Mouse (Mus musculus): Measurements from ENCODE around the gene Tpm1.

Gene Tpm1

GRCm38 (mm10) chr9:67049086-67049824, at the start of gene Tpm1:
TSS of gene Tpm1 (minus strand) at chr9:67049406.
- DNase-seq, result peak; percentile 86 to 92

GRCm38 (mm10) chr9:67094371-67094770, 45.2 kb upstream of the Tpm1 start:
- DNase-seq, result no peak

- no peak for DNase-seq
Observed at GRCm38 (mm10) chr9:67092210-67092609, 43.0 kb upstream of the Tpm1 start.

- peak in 1 of 2 experiments; percentile 15 for DNase-seq
Observed at GRCm38 (mm10) chr9:67091598-67091997, 42.4 kb upstream of the Tpm1 start.

GRCm38 (mm10) chr9:67091151-67091550, 41.9 kb upstream of the Tpm1 start:
- DNase-seq, result no peak

- peak in 1 of 2 experiments; percentile 19 for DNase-seq
Observed at GRCm38 (mm10) chr9:67090633-67091045, 41.4 kb upstream of the Tpm1 start.

- DNase-seq, result no peak
Observed at GRCm38 (mm10) chr9:67089167-67089566, 40.0 kb upstream of the Tpm1 start.

GRCm38 (mm10) chr9:67083801-67084200, 34.6 kb upstream of the Tpm1 start:
- no peak for DNase-seq

- peak; percentile 28 to 50 for DNase-seq
Observed at GRCm38 (mm10) chr9:67081688-67082087, 32.5 kb upstream of the Tpm1 start.

GRCm38 (mm10) chr9:67077658-67078319, 28.6 kb upstream of the Tpm1 start:
- DNase-seq, result peak; percentile 41 to 67

GRCm38 (mm10) chr9:67077266-67077657, 28.1 kb upstream of the Tpm1 start:
- no peak for DNase-seq

GRCm38 (mm10) chr9:67072182-67072581, 23.0 kb upstream of the Tpm1 start:
- DNase-seq, result no peak

GRCm38 (mm10) chr9:67071596-67071995, 22.4 kb upstream of the Tpm1 start:
- DNase-seq, result peak; percentile 20 to 45

GRCm38 (mm10) chr9:67071103-67071502, 21.9 kb upstream of the Tpm1 start:
- peak in 1 of 2 experiments; percentile 35 for DNase-seq

GRCm38 (mm10) chr9:67066616-67067015, 17.4 kb upstream of the Tpm1 start:
- no peak for DNase-seq

GRCm38 (mm10) chr9:67059714-67060113, 10.5 kb upstream of the Tpm1 start:
- DNase-seq, result no peak

GRCm38 (mm10) chr9:67058366-67058765, 9.2 kb upstream of the Tpm1 start:
- peak; percentile 28 to 44 for DNase-seq

- DNase-seq, result no peak
Observed at GRCm38 (mm10) chr9:67050736-67051337, 1.6 kb upstream of the Tpm1 start.

- DNase-seq, result peak; percentile 53 to 56
Observed at GRCm38 (mm10) chr9:67049836-67050235, 630 bp upstream of the Tpm1 start.

- DNase-seq, result no peak
Observed at GRCm38 (mm10) chr9:67048483-67049085, 622 bp downstream of the Tpm1 start.

GRCm38 (mm10) chr9:67047606-67048482, 1.4 kb downstream of the Tpm1 start:
- peak; percentile 48 to 57 for DNase-seq

- peak; percentile 50 to 68 for DNase-seq
Observed at GRCm38 (mm10) chr9:67046881-67047605, 2.2 kb downstream of the Tpm1 start.

Data from kidney, postnatal 4 days (tissue).